Mouse (Mus musculus): Measurements from ENCODE around the gene Gm43064. TPM values are rescaled to one million over a fixed set of nuclear protein-coding genes. Genes with fewer than 3 reads are reported as not detected.

Gene Gm43064
- polyA plus RNA-seq (2012; rRNA removed), result 0.14 TPM in 2 replicates

- WGBS, result 1% methylated on average over 69 of the region's 70 CpGs
- Histone ChIP-seq H3K27ac (ENCODE audit: insufficient read depth, low read depth, low read length) (peak within 1 kb of the TSS; percentile 89), H3K4me3 (ENCODE audit: insufficient read depth, low read depth, low read length) (peak within 1 kb of the TSS; percentile 99), H3K4me1 (ENCODE audit: control insufficient read depth, insufficient read depth, low read length) (peaks cover 3% of the 10 kb centered on the region; the same call in 1 of the 2 replicates), H3K27me3 (replicated peaks; ENCODE audit: control insufficient read depth, insufficient read depth, low read length) (no peaks in the 10 kb centered on the region), H3K36me3 (ENCODE audit: control insufficient read depth, insufficient read depth, low read length) (peaks cover 5% of the 10 kb centered on the region; the same call in 1 of the 2 replicates)
- DNase-seq, result peak; percentile 95
- TF ChIP-seq CTCF (conservative IDR thresholded peaks at IDR 0.05; ENCODE audit: insufficient read depth, insufficient read length, low read depth, low read length) (no peak), POLR2A (IDR thresholded peaks at IDR 0.05; ENCODE audit: low read depth, low read length) (peak; percentile 57)
Observed at GRCm38 (mm10) chr3:103808891-103809798, at the start of gene Gm43064, which contains the start of the genes Dclre1b and Ap4b1. Gene Gm43064, plus strand, starts transcription at chr3:103809573. Gene Dclre1b, minus strand, starts transcription at chr3:103809444. Gene Ap4b1, plus strand, starts transcription at chr3:103809520.

- 58% methylated on average over 3 of the region's 3 CpGs for WGBS
- Histone ChIP-seq H3K4me3 (ENCODE audit: insufficient read depth, low read depth, low read length) (no peak overlapping the region), H3K27me3 (replicated peaks; ENCODE audit: control insufficient read depth, insufficient read depth, low read length) (no peaks in the 10 kb centered on the region), H3K36me3 (ENCODE audit: control insufficient read depth, insufficient read depth, low read length) (peaks cover 9% of the 10 kb centered on the region; the same call in 1 of the 2 replicates), H3K4me1 (ENCODE audit: control insufficient read depth, insufficient read depth, low read length) (peaks cover 14% of the 10 kb centered on the region), H3K27ac (ENCODE audit: insufficient read depth, low read depth, low read length) (no peak overlapping the region)
- TF ChIP-seq CTCF (conservative IDR thresholded peaks at IDR 0.05; ENCODE audit: insufficient read depth, insufficient read length, low read depth, low read length) (no peak), POLR2A (IDR thresholded peaks at IDR 0.05; ENCODE audit: low read depth, low read length) (no peak)
- no peak for DNase-seq
Observed at GRCm38 (mm10) chr3:103766789-103767188, 42.6 kb upstream of the Gm43064 start.

- no peak for TF ChIP-seq POLR2A (IDR thresholded peaks at IDR 0.05; ENCODE audit: low read depth, low read length)
- no peak for TF ChIP-seq CTCF (conservative IDR thresholded peaks at IDR 0.05; ENCODE audit: insufficient read depth, insufficient read length, low read depth, low read length)
- Histone ChIP-seq H3K36me3 (ENCODE audit: control insufficient read depth, insufficient read depth, low read length) (peaks cover 4% of the 10 kb centered on the region; the same call in 1 of the 2 replicates), H3K27ac (ENCODE audit: insufficient read depth, low read depth, low read length) (peak overlapping the region; percentile 95), H3K4me3 (ENCODE audit: insufficient read depth, low read depth, low read length) (no peak overlapping the region), H3K4me1 (ENCODE audit: control insufficient read depth, insufficient read depth, low read length) (peaks cover 32% of the 10 kb centered on the region), H3K27me3 (replicated peaks; ENCODE audit: control insufficient read depth, insufficient read depth, low read length) (no peaks in the 10 kb centered on the region)
- peak; percentile 95 for DNase-seq
- 14% methylated on average over 9 of the region's 9 CpGs for WGBS
Observed at GRCm38 (mm10) chr3:103771531-103772130, 37.7 kb upstream of the Gm43064 start.

GRCm38 (mm10) chr3:103772846-103773245 is 36.5 kb upstream of the Gm43064 start:
- TF ChIP-seq CTCF (conservative IDR thresholded peaks at IDR 0.05; ENCODE audit: insufficient read depth, insufficient read length, low read depth, low read length) (no peak), POLR2A (IDR thresholded peaks at IDR 0.05; ENCODE audit: low read depth, low read length) (no peak)
- WGBS, result 11% methylated on average over 4 of the region's 4 CpGs
- H3K4me3 ChIP-seq (ENCODE audit: insufficient read depth, low read depth, low read length), result no peak overlapping the region
- H3K4me1 ChIP-seq (ENCODE audit: control insufficient read depth, insufficient read depth, low read length), result peaks cover 29% of the 10 kb centered on the region
- DNase-seq, result peak; percentile 72
- H3K27me3 ChIP-seq (replicated peaks; ENCODE audit: control insufficient read depth, insufficient read depth, low read length), result no peaks in the 10 kb centered on the region
- H3K27ac ChIP-seq (ENCODE audit: insufficient read depth, low read depth, low read length), result peak overlapping the region; percentile 95
- H3K36me3 ChIP-seq (ENCODE audit: control insufficient read depth, insufficient read depth, low read length), result peaks cover 4% of the 10 kb centered on the region; the same call in 1 of the 2 replicates

GRCm38 (mm10) chr3:103773508-103773907 is 35.9 kb upstream of the Gm43064 start:
- Histone ChIP-seq H3K4me3 (ENCODE audit: insufficient read depth, low read depth, low read length) (no peak overlapping the region), H3K27me3 (replicated peaks; ENCODE audit: control insufficient read depth, insufficient read depth, low read length) (no peaks in the 10 kb centered on the region), H3K27ac (ENCODE audit: insufficient read depth, low read depth, low read length) (peak overlapping the region; percentile 95), H3K4me1 (ENCODE audit: control insufficient read depth, insufficient read depth, low read length) (peaks cover 30% of the 10 kb centered on the region), H3K36me3 (ENCODE audit: control insufficient read depth, insufficient read depth, low read length) (peaks cover 4% of the 10 kb centered on the region; the same call in 1 of the 2 replicates)
- no peak for DNase-seq
- 47% methylated on average over 3 of the region's 3 CpGs for WGBS
- TF ChIP-seq CTCF (conservative IDR thresholded peaks at IDR 0.05; ENCODE audit: insufficient read depth, insufficient read length, low read depth, low read length) (no peak), POLR2A (IDR thresholded peaks at IDR 0.05; ENCODE audit: low read depth, low read length) (no peak)

- Histone ChIP-seq H3K4me1 (ENCODE audit: control insufficient read depth, insufficient read depth, low read length) (peaks cover 31% of the 10 kb centered on the region), H3K27ac (ENCODE audit: insufficient read depth, low read depth, low read length) (peak overlapping the region; percentile 24; the same call in 1 of the 2 replicates), H3K36me3 (ENCODE audit: control insufficient read depth, insufficient read depth, low read length) (peaks cover 2% of the 10 kb centered on the region; the same call in 1 of the 2 replicates), H3K27me3 (replicated peaks; ENCODE audit: control insufficient read depth, insufficient read depth, low read length) (no peaks in the 10 kb centered on the region), H3K4me3 (ENCODE audit: insufficient read depth, low read depth, low read length) (no peak overlapping the region)
- TF ChIP-seq CTCF (conservative IDR thresholded peaks at IDR 0.05; ENCODE audit: insufficient read depth, insufficient read length, low read depth, low read length) (no peak), POLR2A (IDR thresholded peaks at IDR 0.05; ENCODE audit: low read depth, low read length) (no peak)
- DNase-seq, result no peak
- WGBS, result 68% methylated on average over 15 of the region's 15 CpGs
Observed at GRCm38 (mm10) chr3:103774009-103774408, 35.4 kb upstream of the Gm43064 start.
